Mouse (Mus musculus): ENCODE data around the gene Syn2.

- TF ChIP-seq POLR2A (IDR thresholded peaks at IDR 0.05; ENCODE audit: insufficient read depth, low read depth, low read length): no peak
- TF ChIP-seq CTCF (IDR thresholded peaks at IDR 0.05; ENCODE audit: insufficient read depth, low read depth, low read length): no peak
These were observed 68.3 kb downstream of the Syn2 start for GRCm38 (mm10) chr6:115203029-115203428.

Data from olfactory bulb, adult 2 months (tissue).